ENCODE assay signal across 8 mouse cellular contexts in genomic region chr5:135064909-135065446, GRCm38 (mm10). TPM values are rescaled to one million over a fixed set of nuclear protein-coding genes. Genes with fewer than 3 reads are reported as not detected.
A peak's percentile ranks its signal among the peaks of the same experiment; 100 is the strongest.
DNase-seq lines count a peak whose midpoint lies in the region; ATAC-seq and TF ChIP-seq lines count a peak whose summit lies in the region.
"Not testable (repeated sequence)": the region's sequence is repeated elsewhere in the genome, so short reads cannot be mapped to it uniquely, and the experiment has no call there.

Bud23 (minus strand) TSS chr5:135064959.

- H3K4me2 ChIP-seq in hindbrain, embryonic 13.5 days: peak within 1 kb of the TSS; percentile 97
- peak within 1 kb of the TSS; percentile 98 for H3K4me2 ChIP-seq in liver, embryonic 12.5 days
- peak within 1 kb of the TSS; percentile 90 for H3K4me2 ChIP-seq in midbrain, embryonic 14.5 days (ENCODE audit: low read length)

- peak within 1 kb of the TSS; percentile 88 for H3K27ac ChIP-seq in forebrain, embryonic 10.5 days
- H3K27ac ChIP-seq in hindbrain, embryonic 13.5 days: peak within 1 kb of the TSS; percentile 79
- H3K27ac ChIP-seq in liver, embryonic 12.5 days: peak within 1 kb of the TSS; percentile 79
- peak within 1 kb of the TSS; percentile 74 for H3K27ac ChIP-seq in midbrain, embryonic 14.5 days (replicated peaks; ENCODE audit: low read depth, low read length)
- H3K27ac ChIP-seq in thymus, adult 2 months (ENCODE audit: control insufficient read depth, insufficient read depth, low read length): not testable (repeated sequence)

- TF ChIP-seq POLR2A in thymus, adult 2 months (IDR thresholded peaks at IDR 0.05; ENCODE audit: control insufficient read depth, extremely low read depth, insufficient read depth, low read length, poor library complexity): not testable (repeated sequence)

- peak within 1 kb of the TSS; percentile 93 for H3K4me3 ChIP-seq in forebrain, embryonic 10.5 days
- H3K4me3 ChIP-seq in hindbrain, embryonic 13.5 days: peak within 1 kb of the TSS; percentile 97
- H3K4me3 ChIP-seq in liver, embryonic 12.5 days: peak within 1 kb of the TSS; percentile 93
- H3K4me3 ChIP-seq in midbrain, embryonic 14.5 days (replicated peaks; ENCODE audit: low read depth, low read length): peak within 1 kb of the TSS; percentile 88
- peak within 1 kb of the TSS; percentile 81 for H3K4me3 ChIP-seq in thymus, adult 2 months (ENCODE audit: control insufficient read depth, insufficient read depth, low read length)

- H3K36me3 ChIP-seq in forebrain, embryonic 10.5 days (replicated peaks): peaks cover 58% of the 10 kb centered on the region
- peaks cover 48% of the 10 kb centered on the region for H3K36me3 ChIP-seq in hindbrain, embryonic 13.5 days
- H3K36me3 ChIP-seq in liver, embryonic 12.5 days: peaks cover 47% of the 10 kb centered on the region
- peaks cover 23% of the 10 kb centered on the region for H3K36me3 ChIP-seq in midbrain, embryonic 14.5 days (ENCODE audit: control insufficient read depth, insufficient read depth, low read length)
- H3K36me3 ChIP-seq in thymus, adult 2 months (ENCODE audit: control insufficient read depth, insufficient read depth, low read length): not testable (repeated sequence)

- 83% methylated on average over 9 of the region's 9 CpGs for WGBS in forebrain, embryonic 10.5 days
- WGBS in hindbrain, embryonic 13.5 days: 78% methylated on average over 9 of the region's 9 CpGs
- 55% methylated on average over 9 of the region's 9 CpGs for WGBS in liver, embryonic 12.5 days (ENCODE audit: insufficient replicate concordance)
- 79% methylated on average over 9 of the region's 9 CpGs for WGBS in midbrain, embryonic 14.5 days
- 72% methylated on average over 9 of the region's 9 CpGs for WGBS in thymus, adult 2 months

- not testable (repeated sequence) for DNase-seq in adrenal gland, postnatal 14 days; forebrain, embryonic 10.5 days (ENCODE audit: extremely low spot score, low spot score); layer of hippocampus, postnatal 10 days (ENCODE audit: low spot score in 2 of 2); midbrain, embryonic 14.5 days; thymus, adult 2 months
- DNase-seq in heart, adult 18-20 months: peak in 1 of 2 experiments; percentile 10

- ATAC-seq in hindbrain, embryonic 13.5 days (ENCODE audit: low FRiP score); liver, embryonic 12.5 days; midbrain, embryonic 14.5 days (ENCODE audit: low FRiP score, low TSS enrichment): not testable (repeated sequence)

- H3K4me1 ChIP-seq in forebrain, embryonic 10.5 days: peaks cover 26% of the 10 kb centered on the region
- peaks cover 26% of the 10 kb centered on the region for H3K4me1 ChIP-seq in hindbrain, embryonic 13.5 days (replicated peaks)
- peaks cover 34% of the 10 kb centered on the region for H3K4me1 ChIP-seq in liver, embryonic 12.5 days
- H3K4me1 ChIP-seq in midbrain, embryonic 14.5 days (ENCODE audit: control insufficient read depth, insufficient read depth, low read length): peaks cover 13% of the 10 kb centered on the region
- not testable (repeated sequence) for H3K4me1 ChIP-seq in thymus, adult 2 months (replicated peaks; ENCODE audit: control insufficient read depth, insufficient read depth, low read length)

- not testable (repeated sequence) for TF ChIP-seq CTCF in thymus, adult 2 months (IDR thresholded peaks at IDR 0.05; ENCODE audit: borderline replicate concordance, control insufficient read depth, extremely low read depth, insufficient read depth, low read length, poor library complexity)

- not testable (repeated sequence) for H3K27me3 ChIP-seq in forebrain, embryonic 10.5 days (ENCODE audit: poor library complexity, severe bottlenecking); hindbrain, embryonic 13.5 days; liver, embryonic 12.5 days (replicated peaks); midbrain, embryonic 14.5 days (ENCODE audit: control insufficient read depth, insufficient read depth, low read length); thymus, adult 2 months (ENCODE audit: control insufficient read depth, insufficient read depth, low read length)

- H3K9me3 ChIP-seq in forebrain, embryonic 10.5 days; hindbrain, embryonic 13.5 days; liver, embryonic 12.5 days (replicated peaks); midbrain, embryonic 14.5 days (ENCODE audit: control insufficient read depth, low read length): not testable (repeated sequence)

- peak within 1 kb of the TSS; percentile 90 for H3K9ac ChIP-seq in hindbrain, embryonic 13.5 days
- peak within 1 kb of the TSS; percentile 91 for H3K9ac ChIP-seq in liver, embryonic 12.5 days
- H3K9ac ChIP-seq in midbrain, embryonic 14.5 days (replicated peaks; ENCODE audit: low read length): peak within 1 kb of the TSS; percentile 81

RNA-seq across cellular contexts. Expression of gene Bud23, which starts in this region (rescaled TPM):
- total RNA-seq in adrenal gland, postnatal 14 days (2021): 45.6 and 51.3 TPM in 2 replicates
- 172 and 176 TPM in 2 replicates for polyA plus RNA-seq in forebrain, embryonic 10.5 days (2016; fragmentation: Nextera tagmentation; extraction: Ambion mirVana)
- total RNA-seq in heart, adult 18-20 months (2021): 10 to 100 TPM; 22.5 to 25.0 TPM
- 79.1 and 93.5 TPM in 2 replicates for polyA plus RNA-seq in hindbrain, embryonic 13.5 days (2015; fragmentation: Nextera tagmentation; extraction: Ambion mirVana)
- total RNA-seq in layer of hippocampus, postnatal 10 days (2021): 10 to 100 TPM; 49.8 to 54.7 TPM
- 97.8 and 104 TPM in 2 replicates for polyA plus RNA-seq in liver, embryonic 12.5 days (2016; fragmentation: Nextera tagmentation; extraction: Ambion mirVana)
- polyA plus RNA-seq in midbrain, embryonic 14.5 days (2014; fragmentation: Nextera tagmentation; extraction: Ambion mirVana): 63.8 and 71.7 TPM in 2 replicates
- 116 and 125 TPM in 2 replicates for polyA plus RNA-seq in thymus, adult 2 months (2012; rRNA removed)
